Mouse (Mus musculus): ENCODE measurements around the gene Elmo1. TPM values are rescaled to one million over a fixed set of nuclear protein-coding genes. Genes with fewer than 3 reads are reported as not detected.

The Elmo1 gene
- 291 TPM for polyA plus RNA-seq (2017; shearing (Covaris generic))

GRCm38 (mm10) chr13:20090133-20090710 lies at the start of gene Elmo1:
Elmo1 (plus strand) TSS chr13:20090596.

